Mouse (Mus musculus): ENCODE measurements around the gene Mrpl43. TPM values are rescaled to one million over a fixed set of nuclear protein-coding genes. Genes with fewer than 3 reads are reported as not detected.
"Not testable (repeated sequence)": the region's sequence is repeated elsewhere in the genome, so short reads cannot be mapped to it uniquely, and the experiment has no call there.

The Mrpl43 gene
- 32.9 to 51.9 TPM (median 38.9 TPM) in 3 replicates for total RNA-seq (2017)

- ATAC-seq (replicated peaks; ENCODE audit: insufficient number of reproducible peaks, low FRiP score, low TSS enrichment, poor library complexity, severe bottlenecking): peak; percentile 91
Observed at GRCm38 (mm10) chr19:45005957-45006712, at the start of gene Mrpl43. Gene Mrpl43, minus strand, starts transcription at chr19:45006442.

GRCm38 (mm10) chr19:45054892-45055690 lies 48.8 kb upstream of the Mrpl43 start:
- no peak for ATAC-seq (replicated peaks; ENCODE audit: insufficient number of reproducible peaks, low FRiP score, low TSS enrichment, poor library complexity, severe bottlenecking)

GRCm38 (mm10) chr19:45053451-45053850 lies 47.2 kb upstream of the Mrpl43 start:
- ATAC-seq (replicated peaks; ENCODE audit: insufficient number of reproducible peaks, low FRiP score, low TSS enrichment, poor library complexity, severe bottlenecking): no peak

GRCm38 (mm10) chr19:45049523-45049922 lies 43.3 kb upstream of the Mrpl43 start:
- no peak for ATAC-seq (replicated peaks; ENCODE audit: insufficient number of reproducible peaks, low FRiP score, low TSS enrichment, poor library complexity, severe bottlenecking)

- ATAC-seq (replicated peaks; ENCODE audit: insufficient number of reproducible peaks, low FRiP score, low TSS enrichment, poor library complexity, severe bottlenecking): no peak
Observed at GRCm38 (mm10) chr19:45048644-45049365, 42.6 kb upstream of the Mrpl43 start.

GRCm38 (mm10) chr19:45047935-45048643 lies 41.8 kb upstream of the Mrpl43 start:
- peak; percentile 78 for ATAC-seq (replicated peaks; ENCODE audit: insufficient number of reproducible peaks, low FRiP score, low TSS enrichment, poor library complexity, severe bottlenecking)

- ATAC-seq (replicated peaks; ENCODE audit: insufficient number of reproducible peaks, low FRiP score, low TSS enrichment, poor library complexity, severe bottlenecking): peak; percentile 70
Observed at GRCm38 (mm10) chr19:45047417-45047934, 41.2 kb upstream of the Mrpl43 start, which contains the start of gene Sfxn3. Gene Sfxn3, plus strand, starts transcription at chr19:45047503.

- ATAC-seq (replicated peaks; ENCODE audit: insufficient number of reproducible peaks, low FRiP score, low TSS enrichment, poor library complexity, severe bottlenecking): no peak
Observed at GRCm38 (mm10) chr19:45046523-45047321, 40.5 kb upstream of the Mrpl43 start.

GRCm38 (mm10) chr19:45045651-45046050 lies 39.4 kb upstream of the Mrpl43 start, which contains the start of gene Pdzd7:
Gene Pdzd7, minus strand, starts transcription at chr19:45045717.
- ATAC-seq (replicated peaks; ENCODE audit: insufficient number of reproducible peaks, low FRiP score, low TSS enrichment, poor library complexity, severe bottlenecking): no peak

- ATAC-seq (replicated peaks; ENCODE audit: insufficient number of reproducible peaks, low FRiP score, low TSS enrichment, poor library complexity, severe bottlenecking): no peak
Observed at GRCm38 (mm10) chr19:45045236-45045635, 39.0 kb upstream of the Mrpl43 start.

GRCm38 (mm10) chr19:45044389-45044927 lies 38.2 kb upstream of the Mrpl43 start:
- no peak for ATAC-seq (replicated peaks; ENCODE audit: insufficient number of reproducible peaks, low FRiP score, low TSS enrichment, poor library complexity, severe bottlenecking)

- ATAC-seq (replicated peaks; ENCODE audit: insufficient number of reproducible peaks, low FRiP score, low TSS enrichment, poor library complexity, severe bottlenecking): no peak
Observed at GRCm38 (mm10) chr19:45040214-45040613, 34.0 kb upstream of the Mrpl43 start.

GRCm38 (mm10) chr19:45038198-45038597 lies 32.0 kb upstream of the Mrpl43 start:
- ATAC-seq (replicated peaks; ENCODE audit: insufficient number of reproducible peaks, low FRiP score, low TSS enrichment, poor library complexity, severe bottlenecking): not testable (repeated sequence)

- ATAC-seq (replicated peaks; ENCODE audit: insufficient number of reproducible peaks, low FRiP score, low TSS enrichment, poor library complexity, severe bottlenecking): 0 out of 2 replicates have a peak, but pooled peaks have one; percentile 15
Observed at GRCm38 (mm10) chr19:45036867-45037266, 30.6 kb upstream of the Mrpl43 start.

- no peak for ATAC-seq (replicated peaks; ENCODE audit: insufficient number of reproducible peaks, low FRiP score, low TSS enrichment, poor library complexity, severe bottlenecking)
Observed at GRCm38 (mm10) chr19:45032570-45033332, 26.5 kb upstream of the Mrpl43 start.

GRCm38 (mm10) chr19:45031780-45032179 lies 25.5 kb upstream of the Mrpl43 start:
- ATAC-seq (replicated peaks; ENCODE audit: insufficient number of reproducible peaks, low FRiP score, low TSS enrichment, poor library complexity, severe bottlenecking): no peak; the same call in 1 of the 2 replicates

All from monocyte, adult 5-6 weeks (primary cell).